Mouse (Mus musculus): ENCODE results near the gene Zan.

Zan gene

DNA sequence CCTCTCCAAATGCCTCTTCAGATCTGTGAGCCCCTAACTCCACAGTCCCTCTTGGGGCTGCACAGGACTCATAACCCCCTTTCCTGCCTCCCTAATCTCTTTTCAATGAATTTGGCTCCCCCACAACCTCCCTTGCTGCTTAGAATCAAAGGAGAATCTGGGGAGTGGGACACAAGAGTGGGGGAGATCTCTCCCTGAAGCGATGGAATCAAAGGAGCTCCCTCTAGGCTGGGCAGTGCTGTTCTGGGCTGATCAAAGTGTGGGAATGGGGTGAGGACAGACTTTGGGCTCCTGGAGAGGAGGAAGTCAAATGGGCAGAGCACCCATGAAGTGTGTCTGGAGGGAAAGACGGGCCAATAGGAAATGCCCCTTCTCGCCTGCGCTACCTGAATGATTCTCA lies 125.5 kb downstream of the Zan start:
- DNase-seq (ENCODE audit: low spot score in 2 of 2): no peak

DNA sequence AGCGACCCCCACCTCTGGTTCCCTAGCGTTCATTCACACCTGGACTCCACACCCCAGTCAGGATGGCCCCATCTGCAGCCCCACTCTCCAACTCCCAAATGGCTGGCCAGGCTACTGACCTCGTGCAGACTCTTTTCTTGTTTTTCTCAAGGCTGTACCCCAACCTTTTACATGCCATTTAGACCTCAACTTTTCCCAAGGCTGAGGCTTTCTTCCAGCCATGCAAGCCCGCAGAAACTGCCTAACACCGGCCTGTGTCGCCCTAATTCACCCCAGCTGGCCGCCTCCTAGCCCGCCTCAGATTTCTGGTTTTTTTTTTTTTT lies 125.8 kb downstream of the Zan start:
- no peak for DNase-seq (ENCODE audit: low spot score in 2 of 2)

DNA sequence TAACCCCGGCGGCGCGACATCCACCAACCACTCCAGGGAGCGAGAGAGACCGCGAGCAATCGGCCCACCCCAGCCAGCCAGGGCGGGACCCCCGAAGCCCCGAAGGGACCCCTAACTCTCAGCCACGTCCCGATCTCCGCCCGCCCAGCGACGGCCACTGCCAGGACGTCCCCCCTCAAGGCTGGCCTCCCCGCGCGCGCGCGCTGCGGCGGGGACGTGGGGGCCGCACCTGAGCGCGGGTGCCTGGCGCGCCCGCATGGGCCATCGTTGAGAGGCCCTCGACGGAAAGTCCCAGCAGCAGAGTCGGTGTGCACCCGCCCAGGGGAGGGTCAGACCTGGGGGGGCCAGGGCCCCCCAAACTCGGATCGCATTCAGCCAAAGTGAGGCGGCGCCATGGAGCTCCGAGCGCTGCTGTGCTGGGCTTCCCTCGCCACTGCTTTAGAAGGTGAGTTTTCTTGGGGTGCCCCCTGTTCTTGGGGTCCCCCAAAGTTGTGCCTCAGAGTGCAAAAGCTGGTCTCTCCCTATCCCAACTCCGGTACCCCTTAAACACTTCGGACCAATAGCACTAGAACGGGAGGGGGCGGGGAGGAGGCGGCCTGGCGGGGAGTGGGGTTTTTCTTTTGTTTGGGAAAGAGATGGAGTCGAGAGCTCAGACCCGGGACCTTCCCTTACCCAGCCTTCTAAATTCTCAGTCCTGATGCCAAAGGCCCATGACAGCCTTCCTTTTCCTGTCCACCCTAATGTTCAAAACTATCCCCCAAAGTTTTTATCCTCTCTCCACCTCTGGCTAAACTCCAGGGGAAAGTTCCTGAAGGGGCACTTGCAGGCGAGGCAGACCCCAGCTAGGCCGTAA lies 126.4 kb downstream of the Zan start:
- DNase-seq (ENCODE audit: low spot score in 2 of 2): no peak

DNA sequence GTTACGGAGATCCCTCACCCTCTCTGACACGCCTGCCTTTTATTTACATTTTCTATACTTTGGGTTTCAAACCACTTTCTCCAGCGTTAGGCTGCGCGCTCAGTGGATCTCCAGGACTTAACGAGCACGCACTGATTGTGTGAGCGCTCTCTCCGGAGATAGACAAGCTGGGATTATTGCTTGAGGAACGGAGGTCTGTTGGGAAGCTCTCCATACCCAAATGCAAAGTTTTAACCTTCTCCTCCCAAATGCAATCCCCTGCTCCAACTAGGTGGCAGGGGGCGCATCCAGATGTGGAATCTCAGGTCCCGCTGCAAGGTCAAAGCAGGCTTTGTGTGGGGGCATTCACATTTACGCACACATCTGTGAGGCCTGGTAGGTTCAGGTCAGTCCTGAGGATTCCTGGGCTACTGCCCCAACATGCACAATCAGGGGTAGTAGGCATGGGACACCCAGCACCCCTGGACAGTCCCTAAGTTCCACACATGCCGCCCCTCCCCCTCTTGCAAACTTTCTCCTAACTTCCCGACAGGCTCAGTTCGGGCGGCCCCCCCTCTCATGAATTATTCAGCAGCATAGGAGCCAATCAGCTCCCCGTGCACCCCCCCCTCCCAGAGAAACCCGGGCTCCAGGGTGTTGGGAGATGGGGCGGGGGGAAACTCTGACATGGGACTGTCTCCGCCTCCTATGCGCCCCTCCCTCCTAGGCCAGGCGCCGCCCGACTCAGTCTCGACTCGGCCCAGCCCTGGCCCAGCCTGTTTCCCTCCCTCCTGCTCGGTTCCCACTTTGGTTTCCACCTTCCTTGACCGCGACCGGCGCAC lies 127.3 kb downstream of the Zan start, which contains the start of gene Ephb4:
Gene Ephb4 (plus strand): TSS at position 726 of the 821 bp plus-strand sequence.
- DNase-seq (ENCODE audit: low spot score in 2 of 2): peak; percentile 32 to 40

DNA sequence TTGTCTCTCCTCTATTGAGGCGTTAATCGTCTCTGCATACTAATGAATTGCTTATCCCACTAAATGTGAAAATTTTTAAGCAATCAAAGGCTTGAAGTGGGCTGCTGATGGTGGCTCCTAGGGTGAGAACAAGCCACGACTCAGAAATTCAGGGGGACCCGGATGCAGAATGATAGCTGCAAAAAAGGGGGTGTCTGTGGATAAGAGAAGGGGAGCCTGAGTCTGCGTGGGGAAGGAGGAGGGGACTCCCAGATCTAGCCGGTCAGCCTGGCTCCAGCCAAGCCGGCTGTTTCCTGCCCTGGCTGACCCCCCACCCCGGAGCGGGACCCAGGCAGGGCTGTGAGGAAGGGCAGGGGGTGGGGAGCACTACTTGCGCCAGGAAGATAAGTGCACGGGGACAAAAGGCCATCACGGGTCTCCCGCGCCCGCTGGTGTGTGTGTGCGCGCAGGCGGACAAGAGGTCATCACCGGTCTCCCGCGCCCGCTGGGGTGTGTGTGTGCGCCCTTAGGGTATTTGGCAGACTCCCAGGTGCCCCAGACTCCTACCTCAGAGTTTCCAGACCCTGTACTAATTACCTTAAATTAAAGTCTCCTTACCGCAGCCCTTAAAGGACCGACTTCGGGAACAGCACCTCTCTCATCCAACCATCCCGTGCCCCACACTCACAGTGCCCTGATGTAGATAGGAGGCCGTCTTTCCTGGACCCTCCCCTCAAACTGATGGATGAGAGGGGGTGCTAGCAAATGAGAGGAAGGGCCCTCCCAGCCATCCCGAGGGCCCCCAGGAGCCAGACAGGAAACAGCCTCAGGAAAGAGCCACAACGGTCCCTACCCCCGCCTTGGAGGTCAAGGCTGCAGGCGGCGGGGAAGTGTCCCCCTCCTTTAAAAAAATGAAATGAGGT lies 128.1 kb downstream of the Zan start:
- DNase-seq (ENCODE audit: low spot score in 2 of 2): no peak

DNA sequence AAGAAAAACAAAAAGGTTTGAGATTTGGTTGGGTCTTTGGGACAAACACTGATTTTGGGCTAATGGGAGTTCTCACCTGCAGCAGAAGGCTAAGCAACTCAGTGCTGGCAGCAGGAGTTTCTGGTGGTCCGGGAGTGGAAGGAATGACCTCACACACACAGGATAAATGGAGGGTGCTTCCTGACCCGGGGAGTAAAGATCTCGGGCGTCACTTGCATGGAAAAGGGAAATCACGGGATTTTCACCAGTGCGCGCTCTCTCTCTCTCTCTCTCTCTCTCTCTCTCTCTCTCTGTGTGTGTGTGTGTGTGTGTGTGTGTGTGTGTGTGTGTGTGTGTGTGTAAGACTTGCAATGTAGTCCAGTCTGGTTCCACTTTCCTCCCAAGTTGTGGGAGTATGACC lies 129.0 kb downstream of the Zan start:
- DNase-seq (ENCODE audit: low spot score in 2 of 2): no peak

DNA sequence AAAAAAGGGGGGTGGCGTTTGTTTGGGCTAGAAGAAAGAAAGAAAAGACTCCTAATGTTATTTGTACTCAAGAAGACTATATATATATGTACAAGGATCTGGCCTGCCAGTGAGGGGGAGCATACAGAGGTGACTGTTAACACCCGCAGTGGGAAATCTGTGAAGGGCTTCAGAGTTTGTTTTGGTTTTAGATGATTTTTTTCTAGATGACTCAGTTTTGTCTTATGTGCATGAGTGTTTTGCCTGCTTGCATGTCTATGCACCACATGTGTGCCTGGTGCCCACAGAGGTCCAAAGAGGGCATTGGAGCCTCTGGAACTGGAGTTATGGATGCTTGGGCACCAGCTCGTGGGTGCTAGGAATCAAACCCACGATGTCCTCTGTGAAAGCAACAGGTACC lies 129.9 kb downstream of the Zan start:
- no peak for DNase-seq (ENCODE audit: low spot score in 2 of 2)

DNA sequence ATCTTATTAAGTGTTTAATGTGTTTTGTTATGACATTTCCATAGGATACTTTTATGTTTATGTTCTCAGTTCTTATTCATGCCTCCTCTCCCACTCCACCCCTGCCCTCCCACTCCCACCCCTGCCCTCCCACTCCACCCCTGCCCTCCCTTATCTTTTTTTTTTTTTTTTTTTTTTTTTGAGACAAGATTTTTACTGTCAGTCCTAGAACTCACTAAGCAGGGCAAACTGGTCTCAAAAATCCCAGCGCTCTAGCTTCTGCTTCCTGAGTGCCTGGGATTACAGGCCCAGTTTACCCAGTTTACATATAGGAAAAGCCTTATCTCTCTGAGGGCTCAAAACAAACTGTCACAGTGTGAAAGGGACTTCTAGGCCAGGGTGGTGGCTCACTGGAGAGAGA lies 130.5 kb downstream of the Zan start:
- DNase-seq (ENCODE audit: low spot score in 2 of 2): no peak

DNA sequence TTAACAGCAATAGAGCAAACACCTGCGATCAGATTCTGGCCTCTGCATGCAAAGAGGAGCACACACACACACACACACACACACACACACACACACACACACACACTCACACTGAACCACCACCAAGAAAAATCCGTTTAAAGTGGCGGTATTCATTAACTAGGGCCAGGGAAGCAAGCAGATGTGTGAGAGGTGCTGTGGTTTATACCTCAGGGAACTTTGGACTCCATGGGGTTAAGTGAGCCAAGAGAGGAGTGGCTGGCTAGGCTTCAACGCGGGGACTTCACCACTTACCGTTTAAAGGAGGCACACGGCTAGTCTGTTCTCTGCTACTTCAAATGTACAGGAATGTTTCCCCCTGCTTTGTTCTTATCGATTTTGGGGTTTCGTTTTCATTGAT lies 131.0 kb downstream of the Zan start:
- DNase-seq (ENCODE audit: low spot score in 2 of 2): no peak

DNA sequence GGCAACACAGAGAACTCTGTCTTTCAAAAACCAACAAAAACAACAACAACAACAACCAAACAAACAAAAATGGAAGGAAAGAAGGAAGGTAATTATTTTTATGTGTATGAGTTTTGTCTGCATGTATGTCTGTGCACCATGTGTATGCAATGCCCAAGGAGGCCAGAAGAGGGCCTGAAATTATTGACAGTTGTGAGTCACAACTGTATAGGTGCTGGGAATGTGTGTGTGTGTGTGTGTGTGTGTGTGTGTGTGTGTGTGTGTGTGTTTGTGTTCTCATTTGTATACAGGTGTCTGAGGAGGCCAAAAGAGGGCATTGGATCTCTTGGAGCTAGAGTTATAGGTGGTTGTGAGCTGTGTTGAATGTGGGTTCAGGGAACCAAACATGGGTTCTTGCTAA lies 133.0 kb downstream of the Zan start:
- no peak for DNase-seq (ENCODE audit: low spot score in 2 of 2)

DNA sequence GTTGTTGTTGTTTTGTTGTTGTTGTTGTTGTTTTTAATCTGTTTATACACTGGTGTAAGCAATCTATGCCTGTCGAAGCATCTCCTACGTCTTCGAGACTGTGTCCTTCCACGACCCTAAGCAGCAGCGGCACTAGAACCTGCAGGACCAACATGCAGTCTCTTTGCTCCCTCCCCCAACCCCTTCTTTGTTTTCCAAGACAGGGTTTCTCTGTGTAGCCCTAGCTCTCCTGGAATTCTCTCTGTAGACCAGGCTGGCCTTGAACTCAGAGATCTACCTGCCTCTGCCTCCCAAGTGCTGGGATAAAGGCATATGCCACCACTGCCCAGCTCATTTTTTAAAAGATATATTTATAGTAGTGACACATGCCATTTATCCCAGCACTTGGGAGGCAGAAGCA lies 133.5 kb downstream of the Zan start:
- no peak for DNase-seq (ENCODE audit: low spot score in 2 of 2)

DNA sequence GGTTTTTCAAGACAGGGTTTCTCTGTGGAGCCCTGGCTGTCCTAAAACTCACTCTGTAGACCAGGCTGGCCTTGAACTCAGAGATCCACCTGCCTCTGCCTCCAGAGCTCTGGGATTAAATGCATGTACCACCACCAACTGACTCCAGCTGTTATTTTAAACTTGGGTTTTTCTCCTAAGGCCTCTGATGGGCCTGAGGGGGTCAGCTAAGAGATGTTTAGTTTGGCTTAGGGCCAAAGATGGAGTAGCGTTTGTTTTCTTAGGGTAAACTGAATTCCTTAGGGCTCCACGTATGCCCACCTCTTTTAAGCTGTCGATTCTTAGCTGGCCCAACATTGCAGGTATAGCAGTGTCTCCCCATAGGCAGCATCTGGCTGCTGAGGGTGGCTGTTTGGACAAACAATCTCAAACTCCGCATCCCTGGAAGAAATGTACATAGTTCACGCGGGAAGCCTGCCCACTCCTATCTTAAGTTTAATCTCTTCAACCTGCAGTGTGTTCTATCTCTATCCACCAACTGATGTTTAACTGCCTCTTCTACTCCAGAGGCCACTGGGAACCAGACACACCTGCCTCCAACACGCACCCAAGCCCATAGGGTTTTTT lies 134.4 kb downstream of the Zan start:
- DNase-seq (ENCODE audit: low spot score in 2 of 2): no peak

DNA sequence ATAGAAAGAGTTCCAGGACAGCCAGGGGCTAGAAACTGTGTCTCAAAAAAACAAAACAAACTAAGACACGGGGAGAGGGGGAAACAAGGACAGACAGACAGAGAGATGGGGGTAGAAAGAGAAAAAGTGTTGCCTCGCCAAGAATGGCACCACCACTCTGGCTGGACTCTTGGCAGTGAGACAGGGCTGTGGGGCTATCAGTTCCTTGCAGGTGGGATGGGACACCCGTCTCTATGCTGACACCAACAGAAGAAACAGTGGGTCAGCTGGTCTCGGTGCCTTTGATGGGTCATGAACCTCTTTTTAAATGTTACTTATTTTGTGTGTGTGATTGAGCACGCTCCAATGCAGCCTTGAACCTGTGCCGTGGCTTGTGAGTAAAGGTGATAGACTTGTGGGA lies 136.6 kb downstream of the Zan start:
- DNase-seq (ENCODE audit: low spot score in 2 of 2): no peak

DNA sequence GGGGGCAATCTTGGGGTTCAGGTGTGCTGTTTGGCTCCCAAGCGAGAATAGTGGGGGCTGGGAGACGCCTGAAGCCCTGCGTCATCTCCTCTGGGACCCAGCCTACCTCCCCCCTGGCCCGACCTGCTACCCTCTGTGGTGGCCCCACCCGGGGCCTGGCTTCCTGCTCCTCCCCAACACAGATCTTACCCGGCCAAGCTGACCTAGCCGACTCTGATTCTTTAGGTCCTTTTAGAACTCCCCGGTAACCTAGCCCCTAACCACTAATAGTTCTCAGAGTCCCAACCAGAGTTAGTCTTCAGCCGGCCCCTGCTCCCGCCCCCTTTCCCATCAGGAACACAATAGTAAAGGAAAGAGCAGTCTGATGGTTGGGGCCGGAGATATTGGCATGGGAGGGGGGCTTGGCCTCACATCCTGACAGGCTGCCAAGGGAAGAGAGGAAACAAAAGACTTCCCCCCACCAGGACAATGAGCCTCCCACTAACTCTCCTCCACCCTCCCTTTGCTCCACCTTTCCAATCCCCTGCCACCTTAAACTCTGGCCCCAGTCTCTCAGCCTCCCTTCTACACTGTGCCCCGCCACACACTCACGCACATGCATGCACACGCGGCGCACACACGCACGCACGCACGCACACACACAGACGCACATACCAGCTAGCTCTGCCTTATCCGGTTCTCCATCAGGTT lies 137.4 kb downstream of the Zan start:
- no peak for DNase-seq (ENCODE audit: low spot score in 2 of 2)

DNA sequence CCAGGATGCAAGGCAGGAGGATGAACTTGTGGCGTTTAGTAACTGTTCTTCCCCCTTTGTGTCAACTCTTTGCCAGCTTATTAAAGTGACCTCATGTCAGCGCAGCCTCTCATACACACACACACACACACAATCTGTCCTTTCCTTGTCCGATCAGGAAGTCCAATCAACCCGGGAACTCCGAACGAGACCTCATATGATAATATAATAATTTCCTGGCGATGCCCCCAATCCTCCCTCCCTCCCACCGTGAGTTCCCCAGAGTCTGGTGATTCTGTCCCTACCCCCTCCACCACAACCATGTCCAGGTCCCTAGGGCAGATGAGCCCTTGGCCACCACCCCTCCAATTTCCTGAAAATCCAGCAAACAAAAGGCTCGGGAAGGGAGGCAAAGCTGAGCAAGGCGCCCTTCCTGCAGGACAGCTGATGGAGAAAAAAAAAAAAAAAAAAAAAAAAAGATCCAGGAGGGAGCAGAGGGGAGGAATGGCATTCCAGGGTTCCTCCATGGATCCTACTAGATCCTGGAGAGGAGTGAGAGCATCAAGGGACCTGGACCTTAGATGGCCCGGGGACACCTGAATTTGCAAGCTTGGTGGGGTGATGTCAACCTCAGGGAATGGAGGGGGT lies 138.1 kb downstream of the Zan start:
- no peak for DNase-seq (ENCODE audit: low spot score in 2 of 2)

DNA sequence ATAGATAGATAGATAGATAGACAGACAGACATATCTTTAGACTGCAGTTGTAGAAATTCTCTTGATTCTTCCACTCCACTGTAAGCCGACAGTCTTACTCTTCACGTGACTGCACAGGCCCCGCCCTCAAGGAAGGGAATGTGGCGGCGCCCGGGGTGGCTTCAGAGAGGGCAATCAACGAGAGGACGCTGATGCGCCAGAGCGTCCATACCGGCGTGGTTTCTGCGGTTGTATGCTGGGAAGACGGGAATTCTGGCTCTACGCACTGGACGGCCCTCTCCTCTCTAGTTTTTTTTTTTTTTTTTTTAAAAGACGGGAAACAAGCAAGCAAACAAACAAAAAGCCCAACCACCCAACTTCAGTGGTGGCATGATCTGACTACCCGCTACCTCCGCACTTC lies 138.6 kb downstream of the Zan start:
- peak; percentile 87 to 90 for DNase-seq (ENCODE audit: low spot score in 2 of 2)

DNA sequence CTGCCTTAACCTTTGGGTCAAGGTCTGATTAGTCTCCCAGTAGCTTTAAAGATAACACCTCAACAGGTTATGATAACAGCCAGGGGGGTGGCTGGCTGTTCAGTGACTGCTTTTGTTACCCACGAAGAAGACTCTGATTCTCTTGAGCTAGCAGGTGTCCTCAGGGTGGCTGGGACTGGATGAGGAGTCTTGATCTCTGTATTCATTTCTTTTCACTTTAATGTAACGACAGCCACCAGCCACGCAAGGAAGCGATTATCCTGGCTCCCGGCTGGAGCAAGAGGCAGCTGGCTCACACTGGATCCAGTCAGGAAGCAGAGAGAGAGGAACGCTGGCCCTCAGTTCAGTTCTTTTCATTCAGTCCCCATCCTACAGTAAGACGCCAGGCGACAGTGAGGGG lies 139.7 kb downstream of the Zan start:
- no peak for DNase-seq (ENCODE audit: low spot score in 2 of 2)

DNA sequence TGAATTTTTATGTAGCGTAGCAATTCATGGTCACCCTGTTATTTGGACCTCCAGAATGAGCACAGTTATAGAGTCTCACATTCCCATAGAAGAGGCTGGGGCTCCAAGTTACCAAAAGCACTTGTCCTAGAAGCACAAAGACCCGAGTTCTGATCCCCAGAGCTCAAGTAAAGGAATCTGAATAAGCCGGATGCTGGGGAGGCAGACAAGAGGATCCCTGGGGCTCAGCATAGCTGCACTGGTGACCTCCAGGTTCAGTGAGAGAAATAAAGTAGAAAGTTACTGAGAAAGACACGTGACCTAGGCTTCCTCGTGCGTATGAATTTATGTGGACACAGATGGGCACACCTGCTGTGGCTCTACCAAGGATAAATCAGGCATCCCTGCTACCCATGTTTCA lies 141.8 kb downstream of the Zan start:
- no peak for DNase-seq (ENCODE audit: low spot score in 2 of 2)

DNA sequence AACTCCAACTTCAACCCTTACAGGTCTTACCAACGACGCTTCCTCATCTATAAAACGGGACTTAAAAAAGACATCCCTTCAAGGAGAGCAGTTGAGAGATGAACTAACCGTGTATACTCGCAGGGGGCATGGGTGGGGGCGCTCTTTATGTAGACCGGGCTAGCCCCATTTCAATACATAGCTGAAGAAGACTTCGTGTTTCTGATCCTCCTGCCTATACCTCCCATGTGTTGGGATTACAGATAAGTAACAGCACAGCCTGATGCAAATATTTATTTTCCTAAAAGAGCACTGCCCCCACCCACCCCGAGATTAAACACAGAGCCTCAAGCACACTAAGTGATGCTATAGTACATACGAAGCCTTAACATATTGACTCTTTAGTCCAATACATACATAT lies 142.5 kb downstream of the Zan start:
- DNase-seq (ENCODE audit: low spot score in 2 of 2): no peak

DNA sequence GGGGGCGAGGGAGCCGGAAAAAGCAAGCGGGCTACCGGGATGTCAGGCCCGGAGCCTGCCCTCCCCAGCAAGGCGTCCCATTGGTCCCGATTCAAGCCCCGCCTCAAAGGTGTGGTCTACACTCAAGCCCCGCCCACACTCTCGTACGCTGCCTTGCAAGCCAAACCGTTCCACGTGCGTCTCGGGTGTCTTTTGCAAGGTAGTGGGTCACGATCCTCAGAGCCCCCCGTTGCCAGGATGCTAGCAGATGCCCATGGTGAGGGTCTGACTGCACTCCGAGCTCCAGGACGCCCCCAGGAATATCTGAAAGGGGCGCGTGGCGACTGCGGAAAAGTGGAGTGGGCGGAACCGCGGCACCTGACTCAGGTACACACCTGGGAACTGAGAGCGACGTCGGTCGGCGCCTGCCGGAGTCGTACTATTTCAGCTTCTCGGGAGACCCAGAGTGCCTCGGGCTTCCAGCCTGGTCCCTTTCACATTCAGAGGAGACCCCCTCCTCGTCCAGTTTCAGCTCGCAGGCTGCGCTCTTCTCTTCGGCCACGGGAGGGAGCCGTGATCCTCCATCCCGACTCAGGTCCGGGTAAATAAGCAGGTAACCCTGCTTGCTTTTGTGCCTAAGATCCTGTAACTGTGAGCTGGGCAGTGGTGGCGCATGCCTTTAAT lies 143.2 kb downstream of the Zan start, which contains the start of gene Slc12a9:
Gene Slc12a9 (minus strand): TSS at position 86 of the 663 bp plus-strand sequence.
- peak; percentile 90 for DNase-seq (ENCODE audit: low spot score in 2 of 2)

Data from right cerebral cortex, postnatal 36 days (tissue).